Mouse (Mus musculus): ENCODE measurements at regions not wholly inside any gene's neighbourhood (a gene's known extent, or its start where the extent isn't known, plus 50 kb on each side); places are given as distances from the start of the nearest gene placed in this dataset.

DNA sequence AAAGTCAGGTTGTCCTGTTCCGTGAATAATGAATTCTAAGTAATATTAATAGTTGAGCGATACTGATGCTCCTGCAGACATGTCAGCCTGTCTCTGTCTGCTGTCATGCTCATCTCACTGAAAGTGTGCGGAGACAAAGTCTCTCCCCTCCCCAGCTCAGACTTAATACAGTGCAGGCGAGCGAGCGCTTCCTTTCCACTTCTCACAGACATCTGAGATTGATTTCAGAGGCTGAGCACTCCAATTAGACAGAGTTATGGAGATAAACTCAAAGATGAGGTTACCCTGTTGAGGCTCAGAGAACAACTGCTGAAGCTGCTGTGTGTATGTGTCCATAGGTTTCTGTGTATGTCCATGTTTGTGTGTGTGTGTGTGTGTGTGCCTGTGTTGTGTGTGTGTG lies 668.7 kb upstream of the 3110018I06Rik start:
- TF ChIP-seq MAX (IDR thresholded peaks at IDR 0.05): no peak
- TF ChIP-seq CTCF (IDR thresholded peaks at IDR 0.05; ENCODE audit: control insufficient read depth, insufficient read depth, insufficient read length): no peak
- TF ChIP-seq FOSL1 (IDR thresholded peaks at IDR 0.05; ENCODE audit: insufficient read depth, low read length, poor library complexity, severe bottlenecking): no peak
- TF ChIP-seq CEBPB (IDR thresholded peaks at IDR 0.05; ENCODE audit: low read depth): no peak
- TF ChIP-seq MYOD1 (IDR thresholded peaks at IDR 0.05; ENCODE audit: control insufficient read depth, insufficient read length, low read depth): no peak
